Mouse (Mus musculus): ENCODE data around the gene Cdca3.
"Not testable (repeated sequence)": the region's sequence is repeated elsewhere in the genome, so short reads cannot be mapped to it uniquely, and the experiment has no call there.

Cdca3 gene

GRCm38 (mm10) chr6:124809775-124810538 is 19.4 kb upstream of the Cdca3 start:
- DNase-seq = no peak

- DNase-seq = not testable (repeated sequence)
Observed at GRCm38 (mm10) chr6:124810566-124811402, 18.6 kb upstream of the Cdca3 start.

GRCm38 (mm10) chr6:124811403-124811665 is 18.0 kb upstream of the Cdca3 start:
- no peak for DNase-seq

- no peak for DNase-seq
Observed at GRCm38 (mm10) chr6:124811701-124812560, 17.4 kb upstream of the Cdca3 start.

- no peak for DNase-seq
Observed at GRCm38 (mm10) chr6:124812848-124813247, 16.5 kb upstream of the Cdca3 start.

GRCm38 (mm10) chr6:124813496-124813895 is 15.9 kb upstream of the Cdca3 start:
- peak; percentile 68 for DNase-seq

GRCm38 (mm10) chr6:124813933-124814332 is 15.4 kb upstream of the Cdca3 start, which contains the start of gene Tpi1:
Gene Tpi1 (minus strand): TSS chr6:124814296.
- peak; percentile 79 for DNase-seq

- DNase-seq = no peak
Observed at GRCm38 (mm10) chr6:124814448-124814847, 14.9 kb upstream of the Cdca3 start.

GRCm38 (mm10) chr6:124814858-124815774 is 14.2 kb upstream of the Cdca3 start:
- no peak for DNase-seq

- DNase-seq = no peak
Observed at GRCm38 (mm10) chr6:124816611-124817010, 12.7 kb upstream of the Cdca3 start.

- no peak for DNase-seq
Observed at GRCm38 (mm10) chr6:124817125-124817524, 12.2 kb upstream of the Cdca3 start.

GRCm38 (mm10) chr6:124817563-124817962 is 11.8 kb upstream of the Cdca3 start:
- DNase-seq = no peak

- no peak for DNase-seq
Observed at GRCm38 (mm10) chr6:124817971-124818370, 11.4 kb upstream of the Cdca3 start.

GRCm38 (mm10) chr6:124820891-124821290 is 8.5 kb upstream of the Cdca3 start:
- no peak for DNase-seq

- no peak for DNase-seq
Observed at GRCm38 (mm10) chr6:124822049-124822448, 7.3 kb upstream of the Cdca3 start.

- no peak for DNase-seq
Observed at GRCm38 (mm10) chr6:124828101-124828592, 1.2 kb upstream of the Cdca3 start.

- DNase-seq = peak; percentile 88
Observed at GRCm38 (mm10) chr6:124829799-124830700, 703 bp downstream of the Cdca3 start.

GRCm38 (mm10) chr6:124831199-124831598 is 1.9 kb downstream of the Cdca3 start:
- not testable (repeated sequence) for DNase-seq

- no peak for DNase-seq
Observed at GRCm38 (mm10) chr6:124831649-124832048, 2.3 kb downstream of the Cdca3 start.

GRCm38 (mm10) chr6:124834512-124835081 is 5.2 kb downstream of the Cdca3 start:
- no peak for DNase-seq

All from right cerebral cortex, postnatal 4 days (tissue).